Mouse (Mus musculus) CH12.LX (cell line): ENCODE measurements around the gene Dgkz. TPM values are rescaled to one million over a fixed set of nuclear protein-coding genes. Genes with fewer than 3 reads are reported as not detected.

ENCODE experiments used
- DNase-seq: peaks from one replicate; pipeline ENCODE4 v3.0.0-alpha.2; 2013; ENCODE audit errors: extremely low read depth
- H3K27ac ChIP-seq: 2 replicates; pipeline ENCODE4 v1.5.1; 2012; ENCODE audit warnings: low read depth, mild to moderate bottlenecking, control low read depth, moderate library complexity; ENCODE audit not compliant: insufficient read depth
- H3K27me3 ChIP-seq: replicated peaks from 2 replicates; pipeline ENCODE3; 2012; ENCODE audit warnings: inconsistent platforms
- H3K36me3 ChIP-seq, 2 experiments: replicated peaks in 1 of 2; 2 replicates each; pipeline versions ENCODE3 to v1.6.1; 2012; ENCODE audit warnings: inconsistent platforms in 1 of 2, low read length in 1 of 2, mild to moderate bottlenecking in 1 of 2, mixed read lengths in 1 of 2, moderate library complexity in 1 of 2; ENCODE audit not compliant: control insufficient read depth in 1 of 2, insufficient read depth in 1 of 2
- H3K4me1 ChIP-seq, 2 experiments: 2 replicates each; pipeline ENCODE4 v1.6.1; 2012; ENCODE audit warnings: inconsistent platforms in 1 of 2, moderate library complexity in 1 of 2; ENCODE audit not compliant: insufficient read depth in 2 of 2, control insufficient read depth in 1 of 2
- H3K4me2 ChIP-seq: 2 replicates; pipeline ENCODE4 v1.6.1; 2012; ENCODE audit warnings: low read depth, mild to moderate bottlenecking, control low read depth; ENCODE audit not compliant: poor library complexity, insufficient read depth, severe bottlenecking
- H3K4me3 ChIP-seq, 3 experiments: fragments of 150-350 bp in 1 of 3; sonication (generic) in 1 of 3; replicated peaks in 1 of 3; 2 replicates each; pipeline versions ENCODE3 to v1.5.1; 2011 to 2012; ENCODE audit warnings: low read depth in 2 of 3, low read length in 2 of 3, mild to moderate bottlenecking in 2 of 3, moderate library complexity in 2 of 3, control low read depth in 1 of 3, improper control_type of control experiment in 1 of 3, inconsistent platforms in 1 of 3, mixed read lengths in 1 of 3; ENCODE audit not compliant: poor library complexity in 1 of 3
- H3K79me2 ChIP-seq: replicated peaks from 2 replicates; pipeline ENCODE4 v1.6.1; 2012; ENCODE audit warnings: mild to moderate bottlenecking, moderate library complexity; ENCODE audit not compliant: control insufficient read depth, poor library complexity, insufficient read depth, severe bottlenecking; ENCODE audit errors: extremely low read depth
- H3K9ac ChIP-seq: 2 replicates; pipeline ENCODE4 v1.6.1; 2012; ENCODE audit warnings: low read depth, mild to moderate bottlenecking, control low read depth, moderate library complexity; ENCODE audit not compliant: insufficient read depth
- H3K9me3 ChIP-seq: replicated peaks from 2 replicates; pipeline ENCODE3; 2012; ENCODE audit warnings: low read length, inconsistent platforms, mixed read lengths
- BHLHE40 ChIP-seq: IDR thresholded peaks from 2 replicates; pipeline ENCODE4 v1.6.1; 2011; ENCODE audit warnings: mild to moderate bottlenecking, low read depth, low read length, improper control_type of control experiment
- CHD1 ChIP-seq: IDR thresholded peaks from 2 replicates; pipeline ENCODE4 v1.6.1; 2012; ENCODE audit warnings: low read depth, low read length, improper control_type of control experiment, inconsistent platforms
- E2F4 ChIP-seq: IDR thresholded peaks from 2 replicates; pipeline ENCODE4 v1.6.1; 2011; ENCODE audit warnings: low read depth, low read length, improper control_type of control experiment; ENCODE audit not compliant: insufficient replicate concordance
- ELF1 ChIP-seq: IDR thresholded peaks from 2 replicates; pipeline ENCODE4 v1.6.1; 2014; ENCODE audit warnings: low read depth, mild to moderate bottlenecking, inconsistent platforms, low read length, improper control_type of control experiment
- EP300 ChIP-seq: IDR thresholded peaks from 2 replicates; pipeline ENCODE4 v1.6.1; 2011; ENCODE audit warnings: low read length, improper control_type of control experiment
- GABPA ChIP-seq: IDR thresholded peaks from 2 replicates; pipeline ENCODE4 v1.6.1; 2012; ENCODE audit warnings: low read depth, low read length, improper control_type of control experiment, inconsistent platforms; ENCODE audit not compliant: insufficient replicate concordance
- IRF4 ChIP-seq: IDR thresholded peaks from 2 replicates; pipeline ENCODE4 v1.6.1; 2014; ENCODE audit warnings: low read depth, mild to moderate bottlenecking, inconsistent platforms, low read length, improper control_type of control experiment
- JUN ChIP-seq: IDR thresholded peaks from 2 replicates; pipeline ENCODE4 v1.6.1; 2011; ENCODE audit warnings: low read depth, mild to moderate bottlenecking, low read length, improper control_type of control experiment, moderate library complexity; ENCODE audit not compliant: insufficient read depth
- KAT2A ChIP-seq: IDR thresholded peaks from 2 replicates; pipeline ENCODE4 v1.6.1; 2012; ENCODE audit warnings: low read length, improper control_type of control experiment, inconsistent platforms; ENCODE audit not compliant: insufficient replicate concordance
- MAX ChIP-seq: IDR thresholded peaks from 2 replicates; pipeline ENCODE4 v1.6.1; 2011; ENCODE audit warnings: low read length, improper control_type of control experiment
- MAZ ChIP-seq: IDR thresholded peaks from 2 replicates; pipeline ENCODE4 v1.6.1; 2012; ENCODE audit warnings: low read depth, mild to moderate bottlenecking, inconsistent platforms, low read length, improper control_type of control experiment, moderate library complexity
- MEF2A ChIP-seq: IDR thresholded peaks from 2 replicates; pipeline ENCODE4 v1.6.1; 2014; ENCODE audit warnings: low read depth, mild to moderate bottlenecking, inconsistent platforms, low read length, improper control_type of control experiment, borderline replicate concordance
- MXI1 ChIP-seq: IDR thresholded peaks from 2 replicates; pipeline ENCODE4 v1.6.1; 2011; ENCODE audit warnings: mild to moderate bottlenecking, low read depth, low read length, improper control_type of control experiment
- POLR2A ChIP-seq: IDR thresholded peaks from 2 replicates; pipeline ENCODE4 v1.6.1; 2011; ENCODE audit warnings: low read depth, mild to moderate bottlenecking, improper control_type of control experiment, low read length
- RAD21 ChIP-seq: IDR thresholded peaks from 2 replicates; pipeline ENCODE4 v1.6.1; 2011; ENCODE audit warnings: low read depth, mild to moderate bottlenecking, low read length, improper control_type of control experiment, moderate library complexity
- RCOR1 ChIP-seq: conservative IDR thresholded peaks from 2 replicates; pipeline ENCODE4 v1.6.1; 2012; ENCODE audit warnings: low read depth, mild to moderate bottlenecking, inconsistent platforms, low read length, improper control_type of control experiment
- SIN3A ChIP-seq: IDR thresholded peaks from 2 replicates; pipeline ENCODE4 v1.6.1; 2012; ENCODE audit warnings: low read length, improper control_type of control experiment, inconsistent platforms
- SMC3 ChIP-seq: IDR thresholded peaks from 2 replicates; pipeline ENCODE4 v1.6.1; 2011; ENCODE audit warnings: low read depth, low read length, improper control_type of control experiment
- UBTF ChIP-seq: IDR thresholded peaks from 2 replicates; pipeline ENCODE4 v1.6.1; 2012; ENCODE audit warnings: low read depth, mild to moderate bottlenecking, inconsistent platforms, low read length, improper control_type of control experiment, moderate library complexity
- USF1 ChIP-seq: IDR thresholded peaks from 2 replicates; pipeline ENCODE4 v1.6.1; 2014; ENCODE audit warnings: low read depth, mild to moderate bottlenecking, inconsistent platforms, low read length, improper control_type of control experiment
- USF2 ChIP-seq: conservative IDR thresholded peaks from 2 replicates; pipeline ENCODE4 v1.6.1; 2011; ENCODE audit warnings: low read depth, low read length, improper control_type of control experiment
- ZC3H11A ChIP-seq: IDR thresholded peaks from 2 replicates; pipeline ENCODE4 v1.6.1; 2012; ENCODE audit warnings: low read depth, mild to moderate bottlenecking, inconsistent platforms, low read length, improper control_type of control experiment
- ZKSCAN1 ChIP-seq: IDR thresholded peaks from 2 replicates; pipeline ENCODE4 v1.6.1; 2012; ENCODE audit warnings: low read depth, inconsistent platforms, low read length, improper control_type of control experiment, borderline replicate concordance
- ZMIZ1 ChIP-seq: IDR thresholded peaks from 2 replicates; pipeline ENCODE4 v1.6.1; 2012; ENCODE audit warnings: low read depth, mild to moderate bottlenecking, inconsistent platforms, low read length, improper control_type of control experiment
- ZNF384 ChIP-seq: IDR thresholded peaks from 2 replicates; pipeline ENCODE4 v1.6.1; 2012; ENCODE audit warnings: low read depth, low read length, improper control_type of control experiment, inconsistent platforms
- dilution Hi-C: fragments of 300-500 bp; cut with MboI; formaldehyde crosslinking; loops from 2 replicates; pipeline ENCODE4 v1.14.3; 2020; ENCODE audit warnings: low sequenced_read_pairs; ENCODE audit not compliant: extremely low pct_unique_long_range_greater_than_20kb, extremely low pct_ligation_motif_present
- in situ Hi-C: fragments of 300-500 bp; cut with MboI; formaldehyde crosslinking; loops from 3 replicates; pipeline ENCODE4 v1.14.3; 2019; ENCODE audit warnings: low sequenced_read_pairs, low pct_ligation_motif_present, low pct_unique_long_range_greater_than_20kb, mixed read lengths
- polyA plus RNA-seq: library from polyadenylated mRNA; unstranded; fragments of >175 nt; gene quantifications from 2 replicates; pipeline ENCODE4 v1.2.1, GENCODE M21; 2012; ENCODE audit warnings: low read depth; ENCODE audit not compliant: insufficient read length
- total RNA-seq, 2 experiments: library from RNA; depleted of rRNA; stranded (reverse); fragments of 300-350 nt in 1 of 2; fragments of >200 nt in 1 of 2; gene quantifications; 2 replicates each; pipeline ENCODE4 v1.2.3; 2012 to 2014

Gene Dgkz
- total and polyA plus RNA-seq, 3 experiments, result 38.6 to 60.2 (median 50.4) TPM

- dilution Hi-C loops (no loop called here), in situ Hi-C loops (no loop called here)
- Histone ChIP-seq H3K27ac (no peak overlapping the region), H3K4me1 (peaks cover 0 to 20% of the 10 kb centered on the region in 2 experiments; a peak in 2 of 4 replicates), H3K27me3 (no peaks in the 10 kb centered on the region), H3K4me3 (no peak overlapping the region), H3K9ac (no peak overlapping the region), H3K36me3 (peaks cover 81 to 95% of the 10 kb centered on the region in 2 experiments), H3K4me2 (no peak overlapping the region), H3K9me3 (no peaks in the 10 kb centered on the region), H3K79me2 (no peaks in the 10 kb centered on the region)
- no peak for DNase-seq
- TF ChIP-seq USF1 (no peak), ELF1 (no peak), IRF4 (no peak), MAZ (no peak), BHLHE40 (no peak), USF2 (no peak), ZNF384 (no peak), JUN (no peak), MAX (no peak), POLR2A (no peak), MEF2A (no peak)
These were observed 39.5 kb downstream of the Dgkz start for GRCm38 (mm10) chr2:91936154-91936553.

DNA sequence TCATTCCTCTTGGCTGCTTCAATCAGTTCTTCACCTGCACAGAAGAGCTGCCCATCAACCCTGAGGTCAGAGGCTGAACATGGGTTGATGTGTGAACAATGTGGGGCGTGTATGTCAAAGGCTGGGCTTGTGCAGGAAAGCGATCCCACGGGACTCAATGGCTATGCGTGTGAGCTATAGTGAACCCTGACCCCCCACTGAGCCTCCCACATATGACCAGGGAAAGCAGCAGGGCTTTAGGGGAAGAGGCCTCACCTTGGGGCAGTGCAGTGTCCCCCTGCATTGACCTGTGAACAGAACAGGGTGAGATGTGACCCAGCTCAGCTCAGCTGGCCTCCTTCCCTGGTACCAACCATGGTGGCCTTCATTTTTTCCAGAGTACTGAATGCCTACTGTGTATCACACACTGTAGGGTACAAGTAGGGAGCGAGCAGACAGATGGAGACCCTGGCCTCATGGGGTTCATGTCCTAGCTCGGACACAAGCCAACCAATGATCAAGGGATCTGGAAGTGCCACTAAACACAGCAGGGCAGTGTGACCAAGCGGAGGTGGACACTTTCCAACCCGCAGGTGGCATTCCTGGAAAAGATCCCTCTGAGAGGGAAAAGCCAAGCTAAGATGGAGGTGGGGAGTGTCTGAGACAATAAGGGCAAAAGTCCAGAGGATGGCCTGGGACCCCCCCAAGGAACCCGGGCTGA is 40.7 kb downstream of the Dgkz start:
- Histone ChIP-seq H3K4me2 (no peak overlapping the region), H3K79me2 (no peaks in the 10 kb centered on the region), H3K27ac (no peak overlapping the region), H3K27me3 (no peaks in the 10 kb centered on the region), H3K9me3 (no peaks in the 10 kb centered on the region), H3K4me1 (peaks cover 0 to 20% of the 10 kb centered on the region in 2 experiments; a peak in 2 of 4 replicates), H3K9ac (no peak overlapping the region), H3K36me3 (peaks cover 79 to 96% of the 10 kb centered on the region in 2 experiments), H3K4me3 (no peak overlapping the region)
- in situ Hi-C loops, result no loop called here
- dilution Hi-C loops, result no loop called here
- TF ChIP-seq UBTF (no peak), KAT2A (no peak), EP300 (no peak), BHLHE40 (no peak), ELF1 (no peak), SIN3A (no peak), ZC3H11A (no peak), CHD1 (no peak), JUN (no peak), E2F4 (no peak), USF1 (no peak), GABPA (no peak), SMC3 (no peak), ZKSCAN1 (no peak), MXI1 (no peak), USF2 (no peak), RCOR1 (no peak), ZMIZ1 (no peak), RAD21 (no peak), ZNF384 (no peak)
- no peak for DNase-seq
